Mouse (Mus musculus) retina, postnatal 7 days (tissue): ENCODE results near the gene Ak8.

Experiments used
- DNase-seq: peaks from one replicate; pipeline ENCODE4 v3.0.0-alpha.2; 2012; ENCODE audit warnings: low read depth, low spot score

Ak8 gene

DNA sequence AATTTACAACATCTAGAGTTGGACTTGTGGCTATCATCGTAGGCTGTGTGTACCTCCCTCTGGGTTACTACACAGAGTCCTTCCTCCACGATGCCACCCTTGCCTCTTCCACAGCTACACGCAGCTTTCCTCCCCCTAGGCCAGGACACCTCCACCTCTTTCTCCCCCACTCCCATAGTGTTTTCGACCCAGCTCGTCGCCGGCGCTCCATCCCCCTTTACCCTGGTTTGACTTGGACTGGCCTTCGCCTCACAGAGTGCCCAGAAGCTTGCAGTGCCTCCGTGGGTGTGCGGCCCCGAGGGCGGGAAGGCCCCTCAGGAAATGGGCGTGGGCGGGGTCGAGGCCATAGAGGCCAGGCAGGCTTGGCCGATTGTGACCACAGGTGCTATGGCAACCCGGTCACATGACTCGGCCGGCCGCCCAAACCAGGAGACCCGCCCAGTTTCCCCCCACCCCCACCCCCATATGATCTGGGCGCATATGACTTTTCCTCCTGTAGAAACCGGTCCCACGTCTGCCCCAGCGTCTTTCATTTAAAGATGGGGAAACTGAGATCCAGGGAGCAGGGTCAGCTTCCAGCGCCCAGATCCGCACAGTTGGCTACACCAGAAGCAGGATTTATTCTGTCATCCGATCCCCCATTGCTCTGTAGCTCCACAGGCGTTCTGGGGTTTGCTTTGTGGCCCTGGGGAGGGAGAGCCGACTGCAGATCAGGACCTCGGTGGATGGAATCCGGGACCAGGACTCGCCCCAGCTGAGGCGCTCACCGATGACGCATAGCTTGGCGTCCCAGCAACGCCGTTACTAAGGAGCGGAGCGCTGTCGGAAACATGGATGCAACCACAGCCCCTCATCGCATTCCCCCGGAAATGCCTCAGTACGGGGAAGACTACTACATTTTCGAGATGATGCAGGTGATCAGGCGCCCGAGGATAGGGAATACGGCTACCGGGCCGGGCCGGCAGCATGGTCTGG lies at the start of gene Ak8, which contains the start of gene Spaca9:
TSS of gene Ak8 (plus strand) at position 804 of the 975 bp plus-strand sequence.
TSS of gene Spaca9 (minus strand) at position 367 of the 975 bp plus-strand sequence.
- DNase-seq: peak; percentile 58

GRCm38 (mm10) chr2:28650526-28650925 lies 49.4 kb upstream of the Ak8 start:
- DNase-seq: no peak

GRCm38 (mm10) chr2:28653351-28653750 lies 46.6 kb upstream of the Ak8 start:
- no peak for DNase-seq

DNA sequence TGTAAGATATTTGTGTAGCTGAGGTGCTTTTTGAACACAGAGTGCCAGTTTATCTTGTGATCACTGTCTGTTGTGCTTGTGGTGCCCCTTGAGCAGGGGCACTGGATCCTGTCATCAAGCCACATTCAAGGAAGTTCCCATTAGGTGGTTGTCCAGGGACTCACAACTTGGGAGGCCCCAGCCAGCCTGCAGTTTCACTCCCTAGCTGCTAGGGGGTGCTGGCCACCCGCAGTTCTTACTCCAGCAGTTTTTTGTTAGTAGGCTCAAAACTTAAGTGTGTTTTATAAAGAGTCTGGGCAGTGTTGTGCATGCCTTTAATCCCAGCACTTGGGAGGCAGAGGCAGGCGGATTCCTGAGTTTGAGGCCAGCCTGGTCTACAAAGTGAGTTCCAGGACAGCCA lies 45.7 kb upstream of the Ak8 start:
- DNase-seq: no peak

GRCm38 (mm10) chr2:28656216-28656615 lies 43.7 kb upstream of the Ak8 start:
- DNase-seq: no peak

DNA sequence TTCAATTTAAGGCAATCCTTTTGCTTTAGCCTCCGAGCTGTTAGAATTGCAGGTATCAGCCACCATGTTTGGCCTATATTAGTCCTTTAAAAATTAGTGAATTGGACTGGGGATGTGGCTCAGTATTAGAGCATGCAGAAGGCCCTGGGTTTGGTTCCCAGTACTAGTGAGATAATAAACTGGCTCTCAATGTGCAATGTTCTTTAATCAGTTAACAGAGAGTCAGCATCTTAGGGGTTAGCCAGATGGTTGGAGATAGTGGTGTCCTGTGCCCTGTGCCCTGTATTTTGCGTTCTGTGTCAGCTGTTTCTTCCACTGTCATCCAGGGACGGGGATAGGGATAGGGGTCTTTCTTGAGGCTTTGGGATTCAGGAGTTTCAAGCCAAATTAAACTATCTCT lies 37.1 kb upstream of the Ak8 start:
- DNase-seq: no peak

GRCm38 (mm10) chr2:28665818-28666217 lies 34.1 kb upstream of the Ak8 start:
- DNase-seq: no peak

DNA sequence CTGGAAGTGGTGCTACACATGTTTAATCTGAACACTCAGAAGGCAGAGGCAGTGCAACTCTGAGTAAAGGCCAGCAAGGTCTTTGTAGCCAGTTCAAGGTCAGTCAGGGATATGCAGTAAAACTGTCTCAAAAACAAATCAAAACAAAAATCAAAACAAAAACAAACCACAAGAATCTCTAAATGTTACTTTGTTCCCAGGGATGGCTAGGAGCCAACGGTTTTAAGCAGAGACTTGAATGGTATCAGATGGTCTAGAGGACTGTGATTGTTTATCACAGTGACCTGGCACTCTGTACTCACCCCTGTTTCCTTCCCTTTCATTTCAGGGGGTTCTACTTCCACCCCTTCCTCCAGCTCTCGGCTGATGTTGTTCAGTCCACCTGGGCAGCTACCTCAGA lies 28.5 kb upstream of the Ak8 start:
- no peak for DNase-seq

GRCm38 (mm10) chr2:28676005-28676404 lies 24.0 kb upstream of the Ak8 start:
- DNase-seq: no peak

GRCm38 (mm10) chr2:28680710-28681109 lies 19.3 kb upstream of the Ak8 start:
- DNase-seq: peak; percentile 43

DNA sequence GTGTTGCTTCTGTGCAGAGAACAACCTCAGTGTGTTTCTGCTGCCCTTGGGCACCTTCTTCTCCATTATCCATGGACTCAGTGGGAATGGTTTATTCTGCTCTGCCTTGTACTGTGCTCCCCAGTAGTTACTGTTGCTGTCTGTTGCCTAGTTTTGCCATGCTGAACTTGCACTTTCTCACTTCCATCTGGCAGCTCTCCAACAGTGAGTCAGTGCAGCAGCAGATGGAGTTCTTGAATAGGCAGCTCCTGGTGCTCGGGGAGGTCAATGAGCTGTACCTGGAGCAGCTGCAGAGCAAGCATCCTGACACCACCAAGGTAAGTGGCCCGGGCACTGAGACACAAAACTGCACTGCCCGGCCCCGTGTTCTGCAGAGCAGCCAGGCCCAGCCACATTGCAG lies 18.2 kb upstream of the Ak8 start:
- DNase-seq: no peak

DNA sequence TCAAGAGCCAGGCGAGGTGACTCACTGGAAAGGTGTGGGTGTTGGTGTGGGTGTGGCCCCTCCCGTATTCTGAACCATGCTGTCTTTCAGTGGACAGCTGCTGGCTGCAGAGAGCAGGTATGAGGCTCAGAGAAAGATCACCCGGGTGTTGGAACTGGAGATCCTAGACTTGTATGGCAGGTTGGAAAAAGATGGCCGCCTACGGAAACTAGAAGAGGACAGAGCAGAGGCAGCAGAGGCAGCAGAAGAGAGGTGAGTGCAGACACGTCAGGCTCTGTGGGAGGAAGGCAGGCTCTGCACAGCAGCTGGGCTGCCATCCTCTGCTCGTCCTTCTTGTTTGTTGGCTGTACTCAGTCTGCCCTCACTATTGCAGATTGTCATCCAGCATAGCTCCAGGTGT lies 14.1 kb upstream of the Ak8 start:
- DNase-seq: no peak

GRCm38 (mm10) chr2:28688431-28688830 lies 11.5 kb upstream of the Ak8 start:
- peak; percentile 24 for DNase-seq

- DNase-seq: no peak
These were observed 7.3 kb upstream of the Ak8 start for GRCm38 (mm10) chr2:28692692-28693091.

DNA sequence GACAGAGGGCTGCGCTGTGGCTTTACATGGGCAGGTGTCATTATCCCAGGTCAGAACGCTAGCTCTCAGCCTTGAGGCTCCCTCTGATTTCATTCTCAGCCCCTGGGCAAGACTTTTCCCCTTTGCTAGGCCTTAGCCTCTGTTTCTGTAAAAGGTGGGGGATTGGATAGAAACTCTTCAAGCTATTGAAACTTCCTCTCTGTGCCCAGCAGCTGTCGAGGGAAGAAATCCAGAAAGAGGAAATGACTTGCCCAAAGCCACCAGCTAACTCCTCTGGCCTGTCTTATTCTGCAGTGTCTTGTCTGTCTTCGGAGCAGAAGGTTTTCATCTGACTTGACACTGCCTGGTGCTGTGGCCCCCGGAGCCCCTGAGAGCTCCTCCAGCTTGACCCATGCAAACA lies 1.4 kb upstream of the Ak8 start:
- DNase-seq: no peak

GRCm38 (mm10) chr2:28701646-28702262 lies 1.8 kb downstream of the Ak8 start:
- no peak for DNase-seq

DNA sequence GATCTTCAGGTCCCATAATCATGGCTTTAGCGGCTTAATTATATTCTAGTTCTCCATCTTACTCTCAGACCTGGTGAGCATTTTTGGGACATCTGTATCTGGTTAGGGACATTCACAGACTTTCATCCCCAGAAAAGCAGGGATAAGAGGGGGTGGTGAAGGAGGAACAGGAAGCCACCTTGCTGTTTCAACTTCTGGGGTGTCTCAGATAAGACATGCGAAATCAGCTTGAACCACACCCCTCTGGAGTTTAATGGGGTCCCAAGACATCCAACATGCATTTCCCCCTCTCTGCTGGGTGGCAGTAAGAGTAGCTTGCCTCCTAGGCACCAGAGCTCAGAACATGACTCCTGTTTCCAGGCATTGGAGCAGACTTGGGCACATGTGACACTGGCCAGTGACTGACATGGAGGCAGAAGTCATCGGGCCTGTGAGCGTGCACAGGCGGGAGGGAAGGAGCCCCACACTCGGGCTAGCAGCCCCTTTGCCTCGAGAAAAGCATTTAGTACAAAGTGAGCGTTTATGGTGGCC lies 6.2 kb downstream of the Ak8 start:
- DNase-seq: no peak

DNA sequence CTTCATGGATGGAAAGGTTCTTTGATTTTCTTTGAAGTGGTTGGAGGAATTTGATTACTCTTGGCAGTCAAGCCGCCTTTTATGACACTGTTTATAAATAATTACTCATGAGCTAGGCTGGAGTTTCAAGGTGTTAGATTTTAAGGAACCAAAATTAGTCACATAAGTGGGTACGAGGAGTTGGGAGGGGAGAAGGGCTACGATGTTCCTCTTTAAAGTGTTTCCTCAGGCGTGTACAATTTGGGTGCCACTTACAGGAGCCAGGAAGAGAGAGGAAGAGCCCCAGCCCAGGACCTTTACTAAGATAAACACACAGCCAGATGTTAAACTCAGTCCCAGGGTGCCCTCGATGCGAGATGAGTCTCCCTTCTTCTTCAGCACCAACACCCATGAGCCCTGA lies 6.8 kb downstream of the Ak8 start:
- no peak for DNase-seq

DNA sequence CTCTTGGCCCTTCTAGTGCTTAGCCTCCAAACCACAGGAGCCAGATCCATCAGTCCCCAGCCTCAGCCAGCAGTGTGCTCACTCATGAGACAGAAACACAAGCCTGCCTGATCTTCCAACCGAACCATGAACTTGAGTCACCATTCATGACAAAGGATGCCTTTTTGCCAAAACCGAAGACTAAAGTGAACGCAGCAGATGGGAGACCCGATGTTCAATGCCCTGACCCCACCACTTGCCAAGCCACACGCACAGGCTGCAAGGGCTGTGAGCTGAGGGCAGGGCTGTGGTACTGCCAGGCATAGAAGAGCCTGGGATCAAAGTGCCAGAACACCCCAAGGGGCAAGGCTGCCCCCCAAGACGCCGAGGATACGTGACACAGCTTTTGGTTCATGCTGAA lies 13.1 kb downstream of the Ak8 start:
- no peak for DNase-seq

DNA sequence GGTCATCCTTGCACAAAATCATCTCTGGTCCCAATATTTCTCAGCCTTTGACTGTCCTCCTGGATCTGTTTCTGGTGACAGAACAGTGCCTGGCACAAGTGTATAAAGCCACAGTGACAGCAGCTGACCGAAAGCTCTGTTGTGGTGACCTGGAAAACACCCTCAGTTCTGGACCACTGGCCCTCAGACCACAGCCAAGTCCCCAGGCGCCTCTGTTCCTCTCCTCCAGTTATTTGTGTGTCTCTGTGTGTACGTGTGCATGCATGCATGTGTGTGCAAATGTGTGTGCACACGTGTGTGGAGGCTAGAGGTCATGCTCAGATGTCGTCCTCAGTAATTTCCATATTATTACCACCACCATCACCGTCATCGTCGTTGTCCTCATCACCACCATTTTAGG lies 22.5 kb downstream of the Ak8 start:
- no peak for DNase-seq

DNA sequence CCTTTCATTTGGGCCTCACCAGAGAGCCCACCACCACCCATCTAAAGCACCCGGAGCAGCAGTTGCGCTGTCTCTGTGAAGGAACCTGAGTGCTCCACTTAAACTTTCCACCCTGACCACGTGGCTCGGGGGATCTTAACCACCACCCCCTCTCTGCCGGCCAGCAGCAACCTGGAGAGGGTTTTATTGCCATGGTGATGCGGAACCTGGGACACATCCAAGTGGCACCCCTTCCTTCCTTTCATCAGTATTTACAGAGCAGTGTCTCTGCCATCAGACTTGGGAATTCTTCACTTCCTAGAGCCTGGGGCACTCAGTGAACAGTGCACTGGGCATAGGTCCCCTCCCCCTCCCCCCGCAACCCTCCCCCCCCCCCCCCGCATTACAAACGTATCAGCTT lies 23.9 kb downstream of the Ak8 start:
- no peak for DNase-seq

GRCm38 (mm10) chr2:28727786-28728404 lies 27.9 kb downstream of the Ak8 start:
- no peak for DNase-seq
